Mouse (Mus musculus): Measurements from ENCODE around the gene Snx22. TPM values are rescaled to one million over a fixed set of nuclear protein-coding genes. Genes with fewer than 3 reads are reported as not detected.

Gene Snx22
- polyA plus RNA-seq, 1 experiment from 2014 or later = 0.98 TPM

DNA sequence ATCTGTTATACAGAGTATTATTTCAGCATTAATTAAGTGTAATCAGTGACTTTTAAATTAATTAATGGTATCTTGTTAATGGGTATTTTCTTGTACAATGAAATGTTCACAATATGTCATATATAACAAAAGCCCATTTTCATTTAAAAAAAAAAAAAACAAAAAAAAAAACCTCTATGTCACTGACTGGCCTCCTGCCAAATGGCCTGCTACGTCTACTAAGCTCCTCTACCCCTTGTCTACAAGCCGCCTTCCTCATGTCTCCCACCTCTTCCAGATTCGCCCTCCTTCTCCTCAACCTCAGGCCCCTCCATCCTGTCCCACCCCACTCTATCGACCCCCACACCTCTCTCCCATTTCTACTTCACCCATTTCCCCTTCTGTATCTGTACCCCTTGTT, 18.0 kb downstream of the Snx22 start:
- Histone ChIP-seq H3K4me1 (replicated peaks) (no peaks in the 10 kb centered on the region), H3K36me3 (no peaks in the 10 kb centered on the region), H3K9ac (no peak overlapping the region), H3K27me3 (no peaks in the 10 kb centered on the region), H3K27ac (no peak overlapping the region), H3K4me3 (no peak overlapping the region), H3K4me2 (no peak overlapping the region), H3K9me3 (replicated peaks) (no peaks in the 10 kb centered on the region)
- 54% methylated on average over 4 of the region's 4 CpGs for WGBS
- ATAC-seq (replicated peaks; ENCODE audit: insufficient number of reproducible peaks, insufficient read depth, low FRiP score, low read depth) = no peak

DNA sequence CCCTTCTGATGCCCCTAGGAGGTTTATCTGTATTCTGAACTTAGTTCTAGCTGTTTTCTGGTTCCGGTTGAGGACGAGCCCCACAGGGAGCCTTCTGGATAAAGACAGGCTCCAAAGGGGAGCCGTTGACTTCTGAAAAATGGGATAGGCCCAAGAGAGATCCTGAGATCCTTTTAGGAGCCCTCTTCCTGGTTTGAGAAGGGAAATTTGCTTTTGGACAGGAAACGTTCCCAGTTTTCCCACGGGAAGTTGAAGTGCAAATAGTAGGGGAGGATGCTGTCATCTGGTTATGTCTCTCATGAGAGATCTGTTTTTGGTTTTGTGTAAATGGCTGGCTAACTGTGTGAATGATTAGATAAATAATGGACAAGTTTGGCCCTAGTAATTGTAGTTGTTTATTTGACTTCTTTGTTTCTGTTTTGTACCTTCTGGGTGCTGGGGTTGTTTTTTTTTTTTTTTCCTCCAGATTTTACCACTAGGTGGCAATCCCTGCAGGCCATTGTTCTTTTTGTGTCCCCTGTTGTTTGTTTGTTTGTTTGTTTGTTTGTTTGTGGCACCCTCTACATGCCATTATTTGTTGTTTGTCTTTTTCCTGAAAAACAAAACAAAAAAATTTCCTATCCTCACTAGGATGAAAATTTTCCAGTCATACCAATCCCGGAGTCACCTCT, 19.5 kb downstream of the Snx22 start:
- no peak overlapping the region for H3K9ac ChIP-seq
- no peak for ATAC-seq (replicated peaks; ENCODE audit: insufficient number of reproducible peaks, insufficient read depth, low FRiP score, low read depth)
- no peaks in the 10 kb centered on the region for H3K36me3 ChIP-seq
- no peaks in the 10 kb centered on the region for H3K9me3 ChIP-seq (replicated peaks)
- no peaks in the 10 kb centered on the region for H3K27me3 ChIP-seq
- WGBS = 57% methylated on average over 6 of the region's 6 CpGs
- no peaks in the 10 kb centered on the region for H3K4me1 ChIP-seq (replicated peaks)
- H3K4me2 ChIP-seq = no peak overlapping the region
- H3K27ac ChIP-seq = no peak overlapping the region
- H3K4me3 ChIP-seq = no peak overlapping the region

DNA sequence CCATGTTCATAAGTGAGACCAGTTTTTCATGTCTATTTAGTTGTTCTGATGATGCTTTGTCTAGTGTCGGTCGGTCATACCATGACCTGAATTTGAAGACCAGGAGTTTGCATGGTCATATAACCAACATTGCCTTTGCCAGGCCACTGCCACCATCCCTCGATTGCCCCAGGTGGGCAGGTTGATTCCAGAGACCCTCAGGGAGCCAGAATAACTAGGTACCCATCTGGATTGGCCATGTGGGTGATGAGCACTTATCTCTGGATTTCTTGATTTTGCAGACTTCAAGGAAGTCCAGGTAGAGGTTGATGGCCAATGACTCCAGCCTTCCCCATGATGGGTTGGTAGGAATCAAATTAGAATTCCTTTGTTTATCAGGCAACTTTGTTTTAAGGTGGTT, 26.3 kb downstream of the Snx22 start:
- Histone ChIP-seq H3K36me3 (peaks cover 18% of the 10 kb centered on the region), H3K4me1 (replicated peaks) (no peaks in the 10 kb centered on the region), H3K9ac (no peak overlapping the region), H3K4me2 (no peak overlapping the region), H3K4me3 (no peak overlapping the region), H3K27ac (no peak overlapping the region), H3K27me3 (no peaks in the 10 kb centered on the region), H3K9me3 (replicated peaks) (no peaks in the 10 kb centered on the region)
- WGBS = 94% methylated on average over 3 of the region's 3 CpGs
- no peak for ATAC-seq (replicated peaks; ENCODE audit: insufficient number of reproducible peaks, insufficient read depth, low FRiP score, low read depth)

DNA sequence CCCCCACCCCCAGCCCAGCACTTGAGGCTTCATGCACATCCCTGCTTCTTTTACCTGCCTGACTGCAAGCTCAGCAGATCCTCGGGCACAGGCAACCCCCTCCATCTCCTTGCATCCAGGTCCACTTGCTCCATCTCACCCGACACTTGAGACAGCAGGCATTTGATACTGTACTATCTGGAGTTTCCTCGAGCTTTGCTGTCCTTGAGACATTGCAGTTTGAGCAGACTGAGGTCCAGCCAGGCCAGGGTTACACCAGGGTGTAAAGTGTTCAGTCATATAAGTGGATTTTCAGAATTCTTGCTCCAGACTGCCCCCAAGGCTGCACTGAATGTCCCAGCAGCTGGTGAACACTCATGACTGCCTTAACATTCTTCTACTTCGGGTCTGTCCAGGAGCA, 27.2 kb downstream of the Snx22 start:
- ATAC-seq (replicated peaks; ENCODE audit: insufficient number of reproducible peaks, insufficient read depth, low FRiP score, low read depth) = no peak
- H3K4me1 ChIP-seq (replicated peaks) = no peaks in the 10 kb centered on the region
- no peaks in the 10 kb centered on the region for H3K9me3 ChIP-seq (replicated peaks)
- H3K27ac ChIP-seq = no peak overlapping the region
- H3K9ac ChIP-seq = no peak overlapping the region
- 60% methylated on average over 4 of the region's 4 CpGs for WGBS
- no peaks in the 10 kb centered on the region for H3K27me3 ChIP-seq
- H3K36me3 ChIP-seq = peaks cover 18% of the 10 kb centered on the region
- no peak overlapping the region for H3K4me2 ChIP-seq
- H3K4me3 ChIP-seq = no peak overlapping the region

DNA sequence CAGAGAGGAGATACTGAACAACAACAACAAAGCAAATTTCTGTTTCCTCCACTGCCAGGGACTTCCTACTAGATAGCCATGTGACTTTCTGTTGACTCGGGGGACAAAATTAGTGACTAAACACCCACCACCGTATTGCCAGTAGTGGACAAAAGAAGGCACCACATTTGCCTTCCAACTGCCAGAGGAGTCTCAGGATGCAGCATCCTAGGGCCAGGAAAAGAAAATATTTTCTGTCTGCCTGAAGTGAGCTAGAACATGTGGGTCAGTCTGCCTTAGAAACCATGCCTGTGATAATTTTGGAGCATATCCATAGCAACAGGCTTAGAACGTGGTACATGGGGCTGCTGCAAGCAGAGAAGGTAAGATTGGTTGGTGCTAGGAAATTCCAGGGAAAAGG, 28.7 kb downstream of the Snx22 start:
- Histone ChIP-seq H3K4me3 (no peak overlapping the region), H3K9ac (no peak overlapping the region), H3K4me2 (no peak overlapping the region), H3K27ac (no peak overlapping the region), H3K4me1 (replicated peaks) (no peaks in the 10 kb centered on the region), H3K9me3 (replicated peaks) (no peaks in the 10 kb centered on the region), H3K36me3 (peaks cover 18% of the 10 kb centered on the region), H3K27me3 (no peaks in the 10 kb centered on the region)
- ATAC-seq (replicated peaks; ENCODE audit: insufficient number of reproducible peaks, insufficient read depth, low FRiP score, low read depth) = no peak
- WGBS = 69% methylated on average over 3 of the region's 3 CpGs

DNA sequence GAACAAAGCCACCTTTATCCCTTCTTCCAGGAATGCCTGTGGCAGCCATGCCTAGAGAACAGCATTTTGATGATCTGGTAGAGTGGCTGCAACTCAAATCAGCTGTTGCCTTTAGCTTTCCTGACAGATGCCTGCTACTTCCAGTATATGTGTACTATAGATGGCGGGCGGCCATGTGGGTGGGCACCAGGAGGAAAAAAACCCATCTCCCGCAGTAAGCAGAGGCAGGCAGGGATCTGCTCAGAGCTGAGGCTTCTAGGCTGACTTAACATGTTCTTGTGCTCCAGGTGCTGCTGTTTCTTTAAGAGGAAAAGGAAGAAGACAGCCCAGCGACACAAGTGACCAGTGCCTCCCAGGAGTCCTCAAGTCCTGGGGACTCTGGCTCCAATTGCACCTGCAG, 30.2 kb downstream of the Snx22 start:
- no peaks in the 10 kb centered on the region for H3K9me3 ChIP-seq (replicated peaks)
- H3K27me3 ChIP-seq = no peaks in the 10 kb centered on the region
- no peak overlapping the region for H3K4me3 ChIP-seq
- no peaks in the 10 kb centered on the region for H3K4me1 ChIP-seq (replicated peaks)
- no peak for ATAC-seq (replicated peaks; ENCODE audit: insufficient number of reproducible peaks, insufficient read depth, low FRiP score, low read depth)
- H3K9ac ChIP-seq = no peak overlapping the region
- H3K27ac ChIP-seq = no peak overlapping the region
- 79% methylated on average over 4 of the region's 4 CpGs for WGBS
- peaks cover 18% of the 10 kb centered on the region for H3K36me3 ChIP-seq
- no peak overlapping the region for H3K4me2 ChIP-seq

DNA sequence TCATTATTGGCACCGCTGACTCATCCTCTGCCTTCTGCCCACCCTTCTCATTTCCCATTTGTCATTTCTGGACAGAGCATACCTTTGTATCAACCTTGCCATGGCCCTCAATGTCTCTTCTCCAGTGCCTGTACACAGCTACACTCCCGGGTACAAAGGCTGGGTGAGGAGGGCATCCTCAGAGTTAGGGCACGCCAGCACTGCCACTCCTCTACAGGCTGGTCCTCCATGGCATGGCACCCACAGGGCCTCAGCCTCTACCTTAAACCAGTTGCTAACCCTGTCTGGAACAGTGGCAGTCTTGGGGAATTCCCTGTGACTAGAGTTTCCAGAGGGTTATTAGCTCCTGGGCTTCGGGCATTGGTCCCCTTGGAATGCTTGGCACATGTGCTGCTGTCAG, 30.9 kb downstream of the Snx22 start:
- no peak overlapping the region for H3K27ac ChIP-seq
- 91% methylated on average over 4 of the region's 4 CpGs for WGBS
- no peaks in the 10 kb centered on the region for H3K27me3 ChIP-seq
- no peak overlapping the region for H3K4me2 ChIP-seq
- H3K4me3 ChIP-seq = no peak overlapping the region
- no peak for ATAC-seq (replicated peaks; ENCODE audit: insufficient number of reproducible peaks, insufficient read depth, low FRiP score, low read depth)
- H3K36me3 ChIP-seq = peaks cover 18% of the 10 kb centered on the region
- H3K9me3 ChIP-seq (replicated peaks) = no peaks in the 10 kb centered on the region
- H3K9ac ChIP-seq = no peak overlapping the region
- no peaks in the 10 kb centered on the region for H3K4me1 ChIP-seq (replicated peaks)

DNA sequence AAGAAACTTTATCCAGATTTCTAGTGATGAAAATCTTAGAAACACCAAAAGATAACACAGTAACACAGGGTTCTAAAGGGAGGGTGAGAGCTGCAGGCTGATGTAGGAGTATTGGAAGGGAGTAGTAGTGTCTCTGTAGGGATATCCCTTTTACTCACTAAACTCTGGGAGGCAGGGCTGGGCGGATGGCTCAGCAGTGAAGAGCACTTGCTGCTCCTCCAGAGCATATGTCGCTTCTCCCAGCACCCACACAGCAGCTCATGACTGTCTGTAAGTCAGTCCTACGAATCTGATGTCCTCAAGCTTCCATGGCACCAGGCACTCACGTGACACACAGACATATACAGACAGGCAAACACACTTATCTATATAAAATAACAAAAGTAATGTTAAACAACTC, 31.4 kb downstream of the Snx22 start:
- Histone ChIP-seq H3K36me3 (peaks cover 18% of the 10 kb centered on the region), H3K9ac (no peak overlapping the region), H3K27ac (no peak overlapping the region), H3K4me1 (replicated peaks) (no peaks in the 10 kb centered on the region), H3K9me3 (replicated peaks) (no peaks in the 10 kb centered on the region), H3K27me3 (no peaks in the 10 kb centered on the region), H3K4me2 (no peak overlapping the region), H3K4me3 (no peak overlapping the region)
- WGBS = 88% methylated on average over 4 of the region's 4 CpGs
- ATAC-seq (replicated peaks; ENCODE audit: insufficient number of reproducible peaks, insufficient read depth, low FRiP score, low read depth) = no peak

DNA sequence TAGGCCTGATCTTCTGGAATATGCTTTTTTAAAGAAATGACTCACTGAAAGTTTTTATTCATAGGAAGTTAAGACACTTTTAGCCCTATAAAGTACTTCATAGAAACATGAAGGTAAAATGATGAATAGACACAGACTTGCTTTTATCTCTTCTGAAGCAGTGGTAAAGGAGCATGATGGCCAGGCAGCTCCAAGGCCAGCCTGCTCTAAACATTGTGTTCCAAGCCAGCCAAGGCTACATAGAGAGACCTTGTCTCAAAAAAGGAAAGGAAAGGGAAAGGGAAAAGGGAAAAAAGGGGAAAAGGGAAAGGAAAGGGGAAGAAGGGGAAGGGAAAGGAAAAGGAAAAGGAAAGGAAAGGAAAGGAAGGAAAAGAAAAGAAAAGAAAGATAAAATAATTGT, 48.9 kb downstream of the Snx22 start:
- H3K36me3 ChIP-seq = peaks cover 18% of the 10 kb centered on the region; the same call in 1 of the 2 replicates
- ATAC-seq (replicated peaks; ENCODE audit: insufficient number of reproducible peaks, insufficient read depth, low FRiP score, low read depth) = no peak

More for the DNA sequence above, 48.9 kb downstream of the Snx22 start:
- H3K9ac ChIP-seq = no peak overlapping the region
- no peaks in the 10 kb centered on the region for H3K9me3 ChIP-seq (replicated peaks)
- H3K4me3 ChIP-seq = no peak overlapping the region
- H3K4me2 ChIP-seq = no peak overlapping the region
- no peaks in the 10 kb centered on the region for H3K4me1 ChIP-seq (replicated peaks)
- no peak overlapping the region for H3K27ac ChIP-seq
- H3K27me3 ChIP-seq = no peaks in the 10 kb centered on the region

Other genes with a start within 250 kb of the Snx22 start
- 4.9 and 5.7 TPM in 2 replicates for gene Zfp609, start 242.2 kb downstream of the Snx22 start, polyA plus RNA-seq (2015; fragmentation: Nextera tagmentation; extraction: Ambion mirVana)
- 87.6 and 92.2 TPM in 2 replicates for gene Pclaf, start 179.5 kb downstream of the Snx22 start, polyA plus RNA-seq (2015; fragmentation: Nextera tagmentation; extraction: Ambion mirVana)
- gene Trip4, start 160.9 kb downstream of the Snx22 start, polyA plus RNA-seq (2015; fragmentation: Nextera tagmentation; extraction: Ambion mirVana) = 20.8 and 21.4 TPM in 2 replicates
- gene Csnk1g1, start 160.8 kb downstream of the Snx22 start, polyA plus RNA-seq (2015; fragmentation: Nextera tagmentation; extraction: Ambion mirVana) = 9.8 and 12.7 TPM in 2 replicates
- gene Ppib, start 9.5 kb downstream of the Snx22 start, polyA plus RNA-seq (2015; fragmentation: Nextera tagmentation; extraction: Ambion mirVana) = 354 and 363 TPM in 2 replicates
- gene Snx1, start 56.9 kb upstream of the Snx22 start, polyA plus RNA-seq (2015; fragmentation: Nextera tagmentation; extraction: Ambion mirVana) = 57.8 and 69.0 TPM in 2 replicates
- 136 and 158 TPM in 2 replicates for gene Ciao2a, start 56.9 kb upstream of the Snx22 start, polyA plus RNA-seq (2015; fragmentation: Nextera tagmentation; extraction: Ambion mirVana)
- 5.7 and 6.6 TPM in 2 replicates for gene Dapk2, start 88.5 kb upstream of the Snx22 start, polyA plus RNA-seq (2015; fragmentation: Nextera tagmentation; extraction: Ambion mirVana)

All from heart, embryonic 15.5 days (tissue).